Mouse (Mus musculus): ENCODE results near the gene Ogg1. TPM values are rescaled to one million over a fixed set of nuclear protein-coding genes. Genes with fewer than 3 reads are reported as not detected.
"Not testable (repeated sequence)": the region's sequence is repeated elsewhere in the genome, so short reads cannot be mapped to it uniquely, and the experiment has no call there.

The Ogg1 gene
- total RNA-seq, 2 experiments from 2014 or later = 9.1 to 10.6 TPM

GRCm38 (mm10) chr6:113301350-113301749, 25.4 kb upstream of the Ogg1 start:
- TF ChIP-seq CTCF (conservative IDR thresholded peaks at IDR 0.05) = no peak
- H3K4me3 ChIP-seq = no peak overlapping the region
- no peak for DNase-seq (ENCODE audit: low spot score in 2 of 2)

GRCm38 (mm10) chr6:113302258-113302657, 24.5 kb upstream of the Ogg1 start:
- Histone ChIP-seq H3K27ac (no peak overlapping the region), H3K4me3 (no peak overlapping the region)
- peak; percentile 82 for TF ChIP-seq CTCF (conservative IDR thresholded peaks at IDR 0.05)
- DNase-seq (ENCODE audit: low spot score in 2 of 2) = no peak

More at GRCm38 (mm10) chr6:113301350-113301749, 25.4 kb upstream of the Ogg1 start:
- no peak overlapping the region for H3K27ac ChIP-seq

DNA sequence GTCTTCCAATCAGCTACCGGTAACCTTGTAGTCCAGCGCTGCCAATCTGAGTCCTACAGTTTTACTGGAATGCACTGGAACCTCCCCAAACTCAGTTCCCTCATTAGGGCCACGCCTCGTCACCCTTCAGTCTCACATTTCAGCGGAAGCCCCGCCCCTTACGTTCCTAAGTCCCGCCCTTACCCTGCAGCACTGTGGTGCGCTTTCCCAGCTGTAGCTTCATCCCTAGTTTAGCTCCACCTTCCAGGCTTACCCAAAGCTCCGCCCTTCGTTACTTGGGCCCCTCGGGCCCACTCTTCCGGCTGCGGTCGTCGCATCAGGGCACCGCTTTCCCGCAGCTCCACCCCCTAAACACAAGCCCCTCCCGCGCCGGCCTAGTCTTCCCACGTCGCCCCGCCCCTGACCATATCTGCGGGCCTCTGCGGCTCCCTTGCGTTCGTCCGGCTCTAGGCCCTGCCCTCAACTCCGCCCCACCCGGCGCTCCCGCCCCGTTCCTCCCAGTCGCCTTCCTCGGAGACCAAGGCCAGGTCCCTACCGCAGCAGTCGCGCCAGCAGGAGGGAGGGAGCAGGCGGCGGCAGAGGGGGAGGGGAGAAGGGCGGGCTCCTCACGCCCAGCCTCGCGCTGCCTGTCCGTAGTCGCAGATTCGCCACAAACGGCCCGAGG, 20.3 kb upstream of the Ogg1 start:
- no peak for TF ChIP-seq CTCF (conservative IDR thresholded peaks at IDR 0.05)
- Histone ChIP-seq H3K27ac (peak overlapping the region; percentile 100), H3K4me3 (peak overlapping the region; percentile 100)
- DNase-seq (ENCODE audit: low spot score in 2 of 2) = peak; percentile 99 to 100

DNA sequence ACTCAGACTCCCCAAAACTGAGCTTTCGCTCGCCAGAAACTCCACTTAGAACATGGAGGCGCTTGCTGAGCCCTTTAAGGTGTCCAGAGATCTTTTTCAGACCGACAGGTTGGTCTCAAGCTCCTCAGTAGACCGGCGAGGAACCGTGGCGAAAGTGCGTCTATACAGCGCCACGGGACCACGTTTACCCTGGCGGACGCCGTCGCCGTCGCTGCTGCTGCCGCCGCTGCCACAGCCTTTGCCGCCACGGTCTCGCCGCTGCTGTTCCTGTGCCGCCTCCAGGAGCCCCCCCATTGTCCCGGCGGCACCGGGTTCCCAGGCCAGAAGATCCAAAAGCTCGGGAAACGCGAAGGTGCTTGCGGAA, 19.8 kb upstream of the Ogg1 start, which contains the start of gene Brpf1:
Gene Brpf1, plus strand, starts transcription at position 152 of the 364 bp plus-strand sequence.
- peak in 1 of 2 experiments; percentile 39 for DNase-seq (ENCODE audit: low spot score in 2 of 2)
- H3K27ac ChIP-seq = peak within 1 kb of the TSS; percentile 100
- H3K4me3 ChIP-seq = peak within 1 kb of the TSS; percentile 100
- TF ChIP-seq CTCF (conservative IDR thresholded peaks at IDR 0.05) = peak; percentile 35; the same call in 1 of the 2 replicates

DNA sequence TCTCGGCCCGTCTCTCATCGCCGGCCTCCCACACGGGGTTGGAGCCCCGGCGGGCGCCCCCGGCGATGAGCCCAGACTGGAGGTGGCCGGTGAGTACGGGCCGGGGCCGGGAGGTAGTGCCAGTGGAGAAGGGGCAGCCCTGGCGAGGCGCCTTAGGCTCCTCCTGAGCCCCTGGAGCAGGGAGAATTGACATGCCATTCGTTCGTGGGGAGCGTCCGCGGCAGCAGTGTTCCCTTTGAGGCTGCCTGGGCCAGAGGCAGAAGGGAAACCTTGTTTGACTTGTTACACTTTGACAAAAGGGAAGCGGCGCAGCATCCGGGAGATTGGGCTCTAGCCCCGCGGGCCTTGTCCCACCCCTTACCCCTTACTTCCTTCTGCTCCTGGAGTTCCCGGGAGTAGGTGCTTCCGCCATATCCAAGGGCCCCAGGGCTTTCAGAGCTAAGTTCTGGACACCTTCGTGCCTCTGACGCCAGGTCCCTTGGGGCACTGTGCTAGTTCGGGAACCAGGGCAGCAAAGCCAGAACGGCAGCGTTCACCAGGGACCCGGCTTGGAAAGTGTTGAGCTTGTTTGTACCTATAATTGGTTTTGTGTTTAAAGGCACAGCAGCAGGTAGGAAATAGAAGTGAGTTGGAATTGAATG, 19.2 kb upstream of the Ogg1 start:
- peak overlapping the region; percentile 100 for H3K4me3 ChIP-seq
- peak overlapping the region; percentile 100 for H3K27ac ChIP-seq
- peak in 1 of 2 experiments; percentile 46 for DNase-seq (ENCODE audit: low spot score in 2 of 2)
- TF ChIP-seq CTCF (conservative IDR thresholded peaks at IDR 0.05) = no peak

- H3K27ac ChIP-seq = peak overlapping the region; percentile 100
- DNase-seq (ENCODE audit: low spot score in 2 of 2) = peak; percentile 49 to 58
- H3K4me3 ChIP-seq = peak overlapping the region; percentile 100
- TF ChIP-seq CTCF (conservative IDR thresholded peaks at IDR 0.05) = peak; percentile 62
Measured at GRCm38 (mm10) chr6:113308141-113308540, 18.6 kb upstream of the Ogg1 start.

DNA sequence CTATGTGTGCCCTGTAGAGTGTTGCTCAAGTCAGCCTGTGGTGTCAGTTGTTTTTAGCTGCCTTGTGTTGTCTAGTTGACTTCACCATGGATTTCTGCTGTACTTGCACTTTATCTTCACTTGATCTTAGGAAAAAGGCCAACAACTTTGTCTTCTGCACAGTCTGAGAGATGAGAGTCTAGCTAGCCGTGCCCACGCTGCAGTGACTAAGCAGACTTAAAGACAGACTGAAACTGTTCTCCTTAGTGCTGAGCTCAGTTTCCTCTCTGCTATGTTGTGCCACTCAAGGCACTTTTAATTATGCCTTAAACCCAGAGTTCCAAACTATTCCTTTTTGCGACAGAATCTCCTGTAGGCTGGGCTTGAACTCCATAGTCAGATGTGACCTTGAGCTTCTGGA, 10.8 kb upstream of the Ogg1 start:
- TF ChIP-seq CTCF (conservative IDR thresholded peaks at IDR 0.05) = no peak
- H3K4me3 ChIP-seq = no peak overlapping the region
- no peak for DNase-seq (ENCODE audit: low spot score in 2 of 2)

GRCm38 (mm10) chr6:113329396-113329795, 2.6 kb downstream of the Ogg1 start:
- TF ChIP-seq CTCF (conservative IDR thresholded peaks at IDR 0.05) = no peak
- no peak overlapping the region for H3K27ac ChIP-seq
- no peak for DNase-seq (ENCODE audit: low spot score in 2 of 2)
- H3K4me3 ChIP-seq = no peak overlapping the region

More for the DNA sequence above, 10.8 kb upstream of the Ogg1 start:
- 0 out of 2 replicates have a peak overlapping the region, but pooled peaks have one; percentile 1 for H3K27ac ChIP-seq

DNA sequence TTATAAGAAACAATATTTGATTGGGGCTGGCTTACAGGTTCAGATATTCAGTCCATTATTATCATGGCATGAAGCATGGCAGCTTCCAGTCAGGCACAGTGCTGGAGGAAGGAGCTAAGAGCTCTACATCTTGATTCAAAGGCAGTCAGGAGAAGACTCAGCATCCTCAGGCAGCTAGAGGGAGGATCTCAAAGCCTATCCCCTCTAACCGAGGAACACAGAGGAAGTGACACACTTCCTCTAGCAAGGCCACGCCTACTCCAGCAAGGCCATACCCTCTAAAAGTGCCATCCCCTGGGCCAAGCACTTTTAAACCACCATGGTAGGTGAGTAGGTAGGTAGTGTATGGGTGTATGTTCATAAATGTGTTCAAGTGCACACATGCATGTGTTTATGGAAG, 3.8 kb downstream of the Ogg1 start:
- Histone ChIP-seq H3K4me3 (no peak overlapping the region), H3K27ac (no peak overlapping the region)
- no peak for TF ChIP-seq CTCF (conservative IDR thresholded peaks at IDR 0.05)
- DNase-seq (ENCODE audit: low spot score in 2 of 2) = no peak

- H3K27ac ChIP-seq = no peak overlapping the region
- no peak for TF ChIP-seq CTCF (conservative IDR thresholded peaks at IDR 0.05)
- no peak overlapping the region for H3K4me3 ChIP-seq
- no peak for DNase-seq (ENCODE audit: low spot score in 2 of 2)
Measured at GRCm38 (mm10) chr6:113331721-113332120, 4.9 kb downstream of the Ogg1 start.

DNA sequence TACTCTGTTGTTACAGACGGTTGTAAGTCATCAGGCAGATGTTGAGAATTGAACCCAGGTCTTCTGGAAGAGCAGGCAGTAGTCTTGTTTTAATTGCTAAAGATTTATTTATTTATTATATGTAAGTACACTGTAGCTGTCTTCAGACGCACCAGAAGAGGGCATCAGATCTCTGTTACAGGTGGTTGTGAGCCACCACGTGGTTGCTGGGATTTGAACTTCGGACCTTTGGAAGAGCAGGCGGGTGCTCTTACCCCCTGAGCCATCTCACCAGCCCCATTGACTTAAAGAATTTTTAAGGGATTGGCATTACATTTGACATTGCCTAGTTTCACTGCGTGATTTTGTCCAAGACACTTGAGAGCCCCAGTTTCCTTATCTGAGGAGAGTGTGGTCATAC, 6.0 kb downstream of the Ogg1 start:
- H3K27ac ChIP-seq = peak overlapping the region; percentile 55; the same call in 1 of the 2 replicates
- not testable (repeated sequence) for DNase-seq (ENCODE audit: low spot score in 2 of 2); H3K4me3 ChIP-seq
- peak; percentile 57 for TF ChIP-seq CTCF (conservative IDR thresholded peaks at IDR 0.05)

GRCm38 (mm10) chr6:113333137-113333950, 6.6 kb downstream of the Ogg1 start:
- H3K4me3 ChIP-seq = no peak overlapping the region
- H3K27ac ChIP-seq = peak overlapping the region; percentile 55; the same call in 1 of the 2 replicates
- DNase-seq (ENCODE audit: low spot score in 2 of 2) = peak; percentile 45 to 65
- TF ChIP-seq CTCF (conservative IDR thresholded peaks at IDR 0.05) = no peak

- peak overlapping the region; percentile 20; the same call in 1 of the 2 replicates for H3K27ac ChIP-seq
- no peak for TF ChIP-seq CTCF (conservative IDR thresholded peaks at IDR 0.05)
- no peak overlapping the region for H3K4me3 ChIP-seq
- no peak for DNase-seq (ENCODE audit: low spot score in 2 of 2)
Measured at GRCm38 (mm10) chr6:113334216-113334615, 7.4 kb downstream of the Ogg1 start.
